Mouse (Mus musculus) stomach, postnatal 0 days (tissue): ENCODE measurements around the gene 1110051M20Rik.

Source experiments
- CTCF ChIP-seq: IDR thresholded peaks from 2 replicates; pipeline ENCODE4 v1.5.1; 2016; ENCODE audit warnings: antibody characterized with exemption, low read depth, mild to moderate bottlenecking, moderate library complexity
- EP300 ChIP-seq: optimal IDR thresholded peaks from 2 replicates; pipeline ENCODE3; 2016; ENCODE audit warnings: antibody characterized with exemption

DNA sequence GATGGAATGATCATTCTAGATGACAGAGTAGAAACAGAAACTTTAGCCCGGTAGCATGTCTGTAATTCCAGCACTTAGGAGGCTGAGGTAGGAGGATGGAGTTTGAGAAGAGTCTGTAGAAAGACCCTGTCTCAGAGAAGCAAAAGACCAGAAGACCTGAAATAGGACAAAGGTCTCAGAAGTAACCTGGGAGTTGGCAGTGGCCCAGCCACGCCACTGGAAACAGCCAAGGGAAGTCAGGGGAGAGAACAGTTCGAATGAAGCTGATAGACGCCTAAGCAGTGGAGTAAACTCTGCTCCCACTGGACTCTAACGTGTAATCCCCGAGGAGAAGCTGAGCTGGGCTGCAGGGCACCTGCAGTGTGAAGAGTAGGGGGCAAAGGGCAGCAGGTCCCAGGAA is 40.8 kb upstream of the 1110051M20Rik start:
- TF ChIP-seq CTCF (no peak), EP300 (no peak)
